Mouse (Mus musculus) forebrain, postnatal 0 days (tissue): ENCODE measurements around the gene Pabpn1l. TPM values are rescaled to one million over a fixed set of nuclear protein-coding genes. Genes with fewer than 3 reads are reported as not detected.

Experiments
- ATAC-seq: fragments of 200-750 bp; cut with Nextera tagmentation; 2 replicates; pipeline ENCODE4 v1.8.0; 2017; ENCODE audit warnings: mild to moderate bottlenecking, moderate library complexity
- DNase-seq: peaks from one replicate; pipeline ENCODE4 v3.0.0-alpha.2; 2015
- H3K27ac ChIP-seq: fragments of 300-500 bp; sonication (generic); 2 replicates; pipeline ENCODE4 v1.5.1; 2014; ENCODE audit warnings: low read depth, mild to moderate bottlenecking, antibody characterized with exemption, low read length, moderate library complexity, mixed read lengths
- H3K27me3 ChIP-seq: fragments of 300-500 bp; sonication (generic); 2 replicates; pipeline ENCODE4 v1.6.1; 2014; ENCODE audit warnings: mild to moderate bottlenecking, low read length, mixed read lengths; ENCODE audit not compliant: insufficient read depth
- H3K36me3 ChIP-seq: fragments of 300-500 bp; sonication (generic); 2 replicates; pipeline ENCODE4 v1.6.1; 2014; ENCODE audit warnings: mild to moderate bottlenecking, moderate library complexity; ENCODE audit not compliant: insufficient read depth
- H3K4me1 ChIP-seq: fragments of 300-500 bp; sonication (generic); 2 replicates; pipeline ENCODE4 v1.6.1; 2014; ENCODE audit warnings: antibody characterized with exemption; ENCODE audit not compliant: insufficient read depth
- H3K4me2 ChIP-seq: fragments of 300-500 bp; sonication (generic); 2 replicates; pipeline ENCODE4 v1.6.1; 2014; ENCODE audit warnings: low read depth, mild to moderate bottlenecking, moderate library complexity
- H3K4me3 ChIP-seq: fragments of 300-500 bp; sonication (generic); 2 replicates; pipeline ENCODE4 v1.5.1; 2014; ENCODE audit warnings: low read depth, low read length, mixed read lengths
- H3K9ac ChIP-seq: fragments of 300-500 bp; sonication (generic); 2 replicates; pipeline ENCODE4 v1.6.1; 2014; ENCODE audit warnings: mild to moderate bottlenecking
- H3K9me3 ChIP-seq: fragments of 300-500 bp; sonication (generic); 2 replicates; pipeline ENCODE4 v1.6.1; 2016; ENCODE audit warnings: low read length
- CTCF ChIP-seq: sonication (generic); IDR thresholded peaks from 2 replicates; pipeline ENCODE4 v1.5.1; 2016; ENCODE audit warnings: antibody characterized with exemption, control low read depth, low read depth
- WGBS: fragments of 180-500 bp; shearing (Covaris S2); extraction: QIAGEN DNeasy Blood & Tissue Kit; methylation state at CpG from one replicate; pipeline ENCODE4 v1.1.7; 2014; 5-methylcytosine and 5-hydroxymethylcytosine counted together
- polyA plus RNA-seq: library from polyadenylated mRNA; unstranded; fragments of >200 nt; fragmentation: Nextera tagmentation; extraction: Ambion mirVana; gene quantifications from 2 replicates; pipeline ENCODE4 v1.2.1, GENCODE M21; 2015
- total RNA-seq: library from RNA; depleted of rRNA; stranded (reverse); fragments of >200 nt; gene quantifications from 2 replicates; pipeline ENCODE4 v1.2.3, GENCODE M21; 2014

The Pabpn1l gene
- total and polyA plus RNA-seq, 2 experiments from 2014 or later, result not detected

DNA sequence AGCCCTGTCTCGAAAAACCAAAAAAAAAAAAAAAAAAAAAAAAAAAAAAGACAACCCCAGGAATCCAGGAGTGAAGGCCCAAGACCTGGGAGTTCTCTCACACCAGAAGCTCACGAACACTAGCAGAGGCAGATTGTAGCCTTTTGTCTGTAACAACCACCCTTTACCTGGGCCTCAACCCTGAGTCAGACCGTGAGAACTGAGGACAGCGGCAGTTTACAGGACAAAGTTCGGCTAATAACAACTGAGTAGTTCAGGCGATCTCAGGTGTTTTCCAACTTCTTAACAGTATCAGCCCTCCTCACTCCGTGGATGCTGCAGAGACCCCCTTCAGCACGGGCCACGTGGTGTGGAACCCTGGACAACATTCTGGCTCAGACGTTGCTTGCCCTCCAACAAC is 35.8 kb downstream of the Pabpn1l start:
- whole genome bisulfite sequencing, result 82% methylated on average over 10 of the region's 10 CpGs
- H3K36me3 ChIP-seq, result no peaks in the 10 kb centered on the region
- no peak overlapping the region for H3K4me2 ChIP-seq
- no peak overlapping the region for H3K4me3 ChIP-seq
- H3K27ac ChIP-seq, result no peak overlapping the region
- DNase-seq, result no peak
- no peak for ATAC-seq
- H3K9ac ChIP-seq, result no peak overlapping the region
- 0 out of 2 replicates have a peak, but pooled peaks cover 3% of the 10 kb centered on the region for H3K4me1 ChIP-seq
- no peak for TF ChIP-seq CTCF
- no peaks in the 10 kb centered on the region for H3K9me3 ChIP-seq
- H3K27me3 ChIP-seq, result no peaks in the 10 kb centered on the region

DNA sequence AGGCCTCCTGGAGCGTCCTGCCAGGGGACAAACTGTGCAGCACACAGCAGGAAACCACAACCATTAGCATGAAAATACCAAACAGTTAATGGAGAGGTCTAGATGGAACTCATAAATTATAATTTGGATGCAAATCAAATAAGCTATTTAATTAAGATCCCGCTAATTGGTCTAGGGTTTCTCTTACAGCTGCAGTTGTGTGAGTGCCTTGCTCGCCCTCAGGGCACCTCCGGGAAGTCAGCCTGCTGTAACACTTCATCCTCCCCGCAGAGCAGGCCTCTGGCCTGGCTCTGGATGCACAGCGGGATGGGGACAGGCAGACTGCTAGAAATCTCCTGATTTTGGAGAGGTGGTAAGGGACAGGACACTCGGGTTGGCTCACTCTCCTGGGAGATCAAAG is 36.4 kb downstream of the Pabpn1l start:
- no peak overlapping the region for H3K9ac ChIP-seq
- no peak for TF ChIP-seq CTCF
- 0 out of 2 replicates have a peak, but pooled peaks cover 3% of the 10 kb centered on the region for H3K4me1 ChIP-seq
- H3K27me3 ChIP-seq, result no peaks in the 10 kb centered on the region
- H3K4me3 ChIP-seq, result no peak overlapping the region
- no peak overlapping the region for H3K4me2 ChIP-seq
- H3K27ac ChIP-seq, result no peak overlapping the region
- DNase-seq (no peak), ATAC-seq (no peak)
- 24% methylated on average over 7 of the region's 7 CpGs for WGBS
- H3K9me3 ChIP-seq, result no peaks in the 10 kb centered on the region
- H3K36me3 ChIP-seq, result no peaks in the 10 kb centered on the region

DNA sequence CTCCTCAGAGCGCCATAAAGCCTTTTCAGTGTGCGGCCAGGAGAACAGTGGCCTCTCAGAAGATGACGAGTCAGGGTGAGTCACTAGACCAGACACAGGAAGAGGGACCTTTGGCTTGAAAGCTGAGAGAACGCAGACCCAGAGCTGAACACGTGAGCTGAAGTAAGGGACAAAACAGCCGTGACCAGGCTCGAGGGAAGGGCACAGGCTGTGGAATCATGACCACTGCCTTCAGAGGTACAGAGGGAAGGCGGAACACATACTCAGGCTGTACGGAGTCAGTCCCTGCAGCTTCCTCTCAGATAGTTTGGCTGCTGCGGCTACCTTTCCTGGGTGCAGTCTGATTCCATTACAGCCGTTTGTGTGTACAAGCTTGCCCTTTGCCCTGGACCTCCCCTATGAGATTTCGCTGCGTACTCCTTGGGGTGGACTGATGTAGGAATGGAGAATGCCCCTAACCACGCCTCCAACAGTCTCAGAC is 37.1 kb downstream of the Pabpn1l start:
- WGBS, result 77% methylated on average over 14 of the region's 14 CpGs
- Histone ChIP-seq H3K27me3 (no peaks in the 10 kb centered on the region), H3K4me2 (no peak overlapping the region), H3K9me3 (no peaks in the 10 kb centered on the region), H3K27ac (no peak overlapping the region), H3K9ac (no peak overlapping the region), H3K4me3 (no peak overlapping the region), H3K36me3 (no peaks in the 10 kb centered on the region), H3K4me1 (0 out of 2 replicates have a peak, but pooled peaks cover 3% of the 10 kb centered on the region)
- DNase-seq, result no peak
- TF ChIP-seq CTCF, result no peak
- ATAC-seq, result no peak

DNA sequence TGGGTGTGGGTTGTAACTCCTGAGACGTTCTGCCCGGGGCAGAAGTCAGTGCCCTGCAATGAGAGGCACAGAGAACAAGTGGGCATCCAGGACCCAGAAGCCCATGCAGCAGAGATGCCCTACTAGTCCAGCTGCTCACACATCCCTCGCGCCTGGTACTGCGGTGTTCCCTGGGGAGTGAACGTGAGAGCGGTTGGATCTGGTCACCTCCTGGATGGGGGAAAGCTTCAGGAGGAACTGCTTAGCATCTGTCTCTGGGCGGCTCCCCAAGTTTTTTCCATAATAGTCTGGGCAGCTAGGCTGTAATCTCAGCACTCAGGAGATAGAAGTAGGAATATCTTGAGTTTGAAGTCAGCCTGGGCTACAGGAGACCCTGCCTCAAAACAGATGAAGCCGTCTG is 37.6 kb downstream of the Pabpn1l start:
- WGBS, result 84% methylated on average over 9 of the region's 9 CpGs
- Histone ChIP-seq H3K27me3 (no peaks in the 10 kb centered on the region), H3K9ac (no peak overlapping the region), H3K9me3 (no peaks in the 10 kb centered on the region), H3K36me3 (no peaks in the 10 kb centered on the region), H3K27ac (no peak overlapping the region), H3K4me3 (no peak overlapping the region), H3K4me2 (no peak overlapping the region), H3K4me1 (0 out of 2 replicates have a peak, but pooled peaks cover 3% of the 10 kb centered on the region)
- DNase-seq, result no peak
- no peak for TF ChIP-seq CTCF
- no peak for ATAC-seq

DNA sequence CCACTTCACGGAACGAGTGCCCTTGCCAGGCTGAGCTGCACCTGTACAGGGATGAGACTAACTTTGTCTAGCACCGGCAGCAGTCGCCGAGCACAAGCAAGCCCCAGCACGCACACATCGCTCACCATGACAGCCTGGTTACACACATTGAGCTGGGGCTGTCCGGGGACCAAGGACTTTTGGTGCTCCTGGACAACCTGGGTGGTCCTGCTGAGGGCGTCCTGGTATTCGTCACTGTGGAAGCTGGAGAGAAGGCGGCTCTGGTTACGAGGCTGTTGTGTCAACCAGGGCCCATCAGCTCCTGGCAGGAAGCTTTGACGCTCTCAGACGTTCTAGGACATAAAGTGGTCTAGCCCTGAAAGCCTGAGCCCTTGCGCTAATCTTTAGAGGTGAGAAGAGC is 41.6 kb downstream of the Pabpn1l start:
- no peak for ATAC-seq
- no peak overlapping the region for H3K9ac ChIP-seq
- no peak overlapping the region for H3K27ac ChIP-seq
- H3K9me3 ChIP-seq, result no peaks in the 10 kb centered on the region
- H3K27me3 ChIP-seq, result no peaks in the 10 kb centered on the region
- no peak for TF ChIP-seq CTCF
- no peaks in the 10 kb centered on the region for H3K36me3 ChIP-seq
- DNase-seq, result no peak
- H3K4me1 ChIP-seq, result peaks cover 9% of the 10 kb centered on the region
- H3K4me2 ChIP-seq, result no peak overlapping the region
- WGBS, result 79% methylated on average over 15 of the region's 15 CpGs
- H3K4me3 ChIP-seq, result no peak overlapping the region

DNA sequence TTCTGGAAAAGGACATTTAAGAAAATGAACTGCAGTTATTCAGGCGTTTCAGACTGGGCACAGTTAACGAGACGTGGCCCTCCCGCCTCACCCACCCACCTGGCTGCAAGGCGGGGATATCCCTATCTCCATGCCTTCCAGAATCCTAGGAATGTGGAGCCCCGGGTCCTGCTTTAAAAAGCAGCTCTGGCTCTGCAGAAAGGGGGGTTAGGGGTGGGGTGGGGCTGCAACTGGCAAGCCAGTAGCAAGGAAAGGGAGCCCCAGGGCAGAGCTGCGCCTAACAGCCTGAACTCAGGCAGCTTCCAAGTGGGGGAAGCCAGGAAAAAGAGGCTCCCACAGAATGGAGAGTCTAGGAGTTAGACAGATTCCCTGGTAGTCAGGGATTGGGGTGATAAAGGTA is 43.3 kb downstream of the Pabpn1l start:
- Histone ChIP-seq H3K4me2 (no peak overlapping the region), H3K9ac (no peak overlapping the region), H3K27me3 (no peaks in the 10 kb centered on the region), H3K4me1 (peaks cover 20% of the 10 kb centered on the region), H3K36me3 (peaks cover 2% of the 10 kb centered on the region; the same call in 1 of the 2 replicates), H3K9me3 (no peaks in the 10 kb centered on the region), H3K4me3 (no peak overlapping the region), H3K27ac (no peak overlapping the region)
- WGBS, result 22% methylated on average over 7 of the region's 7 CpGs
- DNase-seq (no peak), ATAC-seq (no peak)
- no peak for TF ChIP-seq CTCF

DNA sequence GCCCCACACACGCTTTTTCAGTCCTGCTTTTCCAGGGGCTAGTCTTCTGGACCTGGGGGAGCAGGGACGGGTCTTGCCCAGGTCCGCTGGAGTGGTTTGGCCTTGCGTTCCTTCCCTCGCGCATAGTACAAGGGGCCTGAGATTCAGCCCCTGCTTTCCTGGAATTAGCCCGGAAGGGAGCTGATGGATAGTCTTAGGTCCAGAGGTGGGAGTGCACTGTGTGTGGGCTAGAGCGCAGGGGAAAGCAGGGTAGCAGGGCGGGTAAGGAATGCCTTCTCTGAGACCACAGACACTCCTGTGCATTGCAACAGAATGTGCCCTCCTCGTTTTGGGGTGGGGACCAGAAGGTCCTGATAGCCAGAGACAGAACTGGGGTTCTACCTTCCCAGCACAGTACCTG is 45.4 kb downstream of the Pabpn1l start:
- H3K27me3 ChIP-seq, result no peaks in the 10 kb centered on the region
- no peak for TF ChIP-seq CTCF

DNA sequence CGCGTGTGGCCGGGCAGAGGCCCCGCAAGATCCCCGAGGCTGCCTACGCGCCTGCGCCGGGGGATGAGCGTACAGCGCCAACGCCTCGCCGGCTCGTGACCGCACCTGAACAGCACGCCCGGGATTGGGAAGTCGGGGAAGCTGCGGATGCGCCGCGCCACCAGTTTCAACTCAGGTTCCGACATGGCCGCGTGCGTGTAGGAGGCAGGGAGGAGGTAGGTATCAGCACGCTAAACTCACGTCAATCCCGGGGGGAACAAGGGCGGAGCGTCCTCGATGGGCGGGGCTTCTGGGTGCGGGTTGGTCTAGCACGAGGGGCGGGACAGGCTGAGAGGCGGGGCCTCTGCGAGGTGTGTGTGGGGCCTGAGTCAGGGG is 45.9 kb downstream of the Pabpn1l start, which contains the start of gene Aprt:
Gene Aprt, minus strand, starts transcription at position 262 of the 375 bp plus-strand sequence.
- peak within 1 kb of the TSS; percentile 61 for H3K9ac ChIP-seq
- H3K4me3 ChIP-seq, result peak within 1 kb of the TSS; percentile 53
- no peaks in the 10 kb centered on the region for H3K9me3 ChIP-seq
- peaks cover 11% of the 10 kb centered on the region for H3K36me3 ChIP-seq
- WGBS, result under 1% methylated on average over 39 of the region's 39 CpGs
- ATAC-seq (peak; percentile 95), DNase-seq (peak; percentile 92)
- H3K4me2 ChIP-seq, result peak within 1 kb of the TSS; percentile 66
- peak within 1 kb of the TSS; percentile 36 for H3K27ac ChIP-seq
- peaks cover 20% of the 10 kb centered on the region for H3K4me1 ChIP-seq
- H3K27me3 ChIP-seq, result no peaks in the 10 kb centered on the region
- no peak for TF ChIP-seq CTCF

More for the DNA sequence above, 45.4 kb downstream of the Pabpn1l start:
- ATAC-seq (peak; percentile 1; the same call in 1 of the 2 replicates), DNase-seq (no peak)
- H3K4me3 ChIP-seq, result peak overlapping the region; percentile 53
- peak overlapping the region; percentile 66 for H3K4me2 ChIP-seq
- H3K4me1 ChIP-seq, result peaks cover 20% of the 10 kb centered on the region
- WGBS, result 44% methylated on average over 10 of the region's 10 CpGs
- peak overlapping the region; percentile 36 for H3K27ac ChIP-seq
- H3K9me3 ChIP-seq, result no peaks in the 10 kb centered on the region
- peak overlapping the region; percentile 61 for H3K9ac ChIP-seq
- H3K36me3 ChIP-seq, result peaks cover 6% of the 10 kb centered on the region
